Mouse (Mus musculus): ENCODE data around the gene Ndufa6.

- no peak for TF ChIP-seq CTCF (IDR thresholded peaks at IDR 0.05; ENCODE audit: low read depth)
- no peak for TF ChIP-seq EP300 (IDR thresholded peaks at IDR 0.05; ENCODE audit: low read depth)
These were observed 22.4 kb upstream of the Ndufa6 start for GRCm38 (mm10) chr15:82376393-82377138.
